Mouse (Mus musculus) forebrain, embryonic 14.5 days (tissue): ENCODE results near the gene Igf2bp2. TPM values are rescaled to one million over a fixed set of nuclear protein-coding genes. Genes with fewer than 3 reads are reported as not detected.

ENCODE experiments used
- ATAC-seq: fragments of 200-750 bp; cut with Nextera tagmentation; 2 replicates; pipeline ENCODE4 v1.8.0; 2017; ENCODE audit warnings: mild to moderate bottlenecking, moderate library complexity
- DNase-seq: peaks from one replicate; pipeline ENCODE4 v3.0.0-alpha.2; 2015; ENCODE audit warnings: low spot score
- H3K27ac ChIP-seq: fragments of 300-500 bp; sonication (generic); 2 replicates; pipeline ENCODE4 v1.5.1; 2014; ENCODE audit warnings: low read depth, mild to moderate bottlenecking, control low read depth, low read length, moderate library complexity
- H3K27me3 ChIP-seq: fragments of 300-500 bp; sonication (generic); replicated peaks from 2 replicates; pipeline ENCODE4 v1.6.1; 2014; ENCODE audit warnings: low read length, control low read depth, mixed read lengths; ENCODE audit not compliant: control insufficient read depth, insufficient read depth
- H3K36me3 ChIP-seq: fragments of 300-500 bp; sonication (generic); 2 replicates; pipeline ENCODE4 v1.6.1; 2014; ENCODE audit warnings: low read length, control low read depth; ENCODE audit not compliant: control insufficient read depth, insufficient read depth
- H3K4me1 ChIP-seq: fragments of 300-500 bp; sonication (generic); 2 replicates; pipeline ENCODE4 v1.6.1; 2014; ENCODE audit warnings: antibody characterized with exemption, low read length, control low read depth; ENCODE audit not compliant: control insufficient read depth, insufficient read depth
- H3K4me2 ChIP-seq: fragments of 300-500 bp; sonication (generic); 2 replicates; pipeline ENCODE4 v1.6.1; 2014; ENCODE audit warnings: mild to moderate bottlenecking, control low read depth, low read length
- H3K4me3 ChIP-seq: fragments of 300-500 bp; sonication (generic); 2 replicates; pipeline ENCODE4 v1.5.1; 2014; ENCODE audit warnings: low read depth, low read length, control low read depth
- H3K9ac ChIP-seq: fragments of 300-500 bp; sonication (generic); 2 replicates; pipeline ENCODE4 v1.6.1; 2014; ENCODE audit warnings: mild to moderate bottlenecking, low read length, control low read depth, moderate library complexity
- H3K9me3 ChIP-seq: fragments of 300-500 bp; sonication (generic); replicated peaks from 2 replicates; pipeline ENCODE4 v1.6.1; 2016; ENCODE audit warnings: low read length, control low read depth, mixed read lengths; ENCODE audit not compliant: control insufficient read depth
- WGBS: fragments of 180-500 bp; shearing (Covaris S2); extraction: QIAGEN DNeasy Blood & Tissue Kit; methylation state at CpG from one replicate; pipeline ENCODE4 v1.1.7; 2014; 5-methylcytosine and 5-hydroxymethylcytosine counted together
- polyA plus RNA-seq: library from polyadenylated mRNA; unstranded; fragments of >200 nt; fragmentation: Nextera tagmentation; extraction: Ambion mirVana; gene quantifications from 2 replicates; pipeline ENCODE4 v1.2.1, GENCODE M21; 2014

The Igf2bp2 gene
- polyA plus RNA-seq, 1 experiment from 2014 or later, result 25.1 TPM

DNA sequence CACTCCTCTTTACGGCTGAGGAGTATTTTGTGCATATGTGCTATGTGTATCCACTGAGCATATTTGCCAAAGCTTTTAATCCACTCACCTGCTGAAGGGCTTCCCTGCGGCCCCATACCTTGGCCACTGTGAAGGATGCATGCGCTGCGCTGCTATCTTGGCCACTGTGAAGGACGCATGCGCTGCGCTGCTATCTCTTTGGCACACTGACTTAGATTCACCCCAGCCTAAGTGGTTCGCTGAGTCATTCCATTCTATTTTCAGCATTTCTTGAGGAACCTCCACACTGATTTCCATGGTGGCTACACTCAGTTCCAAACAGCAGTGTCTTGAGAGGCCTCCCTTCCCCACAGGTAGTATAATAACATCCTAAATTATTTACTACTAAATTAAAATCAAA, 42.0 kb downstream of the Igf2bp2 start:
- no peak for DNase-seq
- H3K27ac ChIP-seq, result no peak overlapping the region
- no peak for ATAC-seq
- H3K27me3 ChIP-seq, result no peaks in the 10 kb centered on the region
- H3K36me3 ChIP-seq, result no peaks in the 10 kb centered on the region
- WGBS, result 95% methylated on average over 8 of the region's 8 CpGs
- H3K4me1 ChIP-seq, result no peaks in the 10 kb centered on the region
- no peak overlapping the region for H3K4me3 ChIP-seq
- no peaks in the 10 kb centered on the region for H3K9me3 ChIP-seq
- no peak overlapping the region for H3K4me2 ChIP-seq
- H3K9ac ChIP-seq, result no peak overlapping the region

DNA sequence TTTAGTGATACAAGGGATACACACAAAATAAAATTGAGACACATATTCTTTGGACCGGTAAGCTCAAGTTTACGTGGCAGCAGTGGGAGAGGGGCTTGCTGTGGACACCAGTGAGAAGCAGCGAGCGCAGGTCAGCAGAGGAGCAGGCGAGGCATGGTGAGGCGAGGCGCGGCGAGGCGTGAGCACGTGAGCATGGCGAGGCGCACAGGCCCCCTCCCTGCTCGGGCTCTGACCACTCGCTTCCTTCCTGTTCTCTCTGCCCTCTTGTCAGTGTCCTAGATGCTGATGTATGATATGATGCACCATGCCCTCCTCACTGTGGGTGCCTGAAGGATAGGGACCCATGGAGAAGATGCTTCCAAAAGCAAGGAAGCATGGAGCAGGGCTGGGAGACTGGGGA, 43.6 kb downstream of the Igf2bp2 start:
- Histone ChIP-seq H3K4me1 (no peaks in the 10 kb centered on the region), H3K4me3 (no peak overlapping the region), H3K27me3 (no peaks in the 10 kb centered on the region), H3K36me3 (no peaks in the 10 kb centered on the region), H3K27ac (no peak overlapping the region), H3K4me2 (no peak overlapping the region), H3K9ac (no peak overlapping the region), H3K9me3 (no peaks in the 10 kb centered on the region)
- DNase-seq (no peak), ATAC-seq (no peak)
- WGBS, result 97% methylated on average over 15 of the region's 15 CpGs

DNA sequence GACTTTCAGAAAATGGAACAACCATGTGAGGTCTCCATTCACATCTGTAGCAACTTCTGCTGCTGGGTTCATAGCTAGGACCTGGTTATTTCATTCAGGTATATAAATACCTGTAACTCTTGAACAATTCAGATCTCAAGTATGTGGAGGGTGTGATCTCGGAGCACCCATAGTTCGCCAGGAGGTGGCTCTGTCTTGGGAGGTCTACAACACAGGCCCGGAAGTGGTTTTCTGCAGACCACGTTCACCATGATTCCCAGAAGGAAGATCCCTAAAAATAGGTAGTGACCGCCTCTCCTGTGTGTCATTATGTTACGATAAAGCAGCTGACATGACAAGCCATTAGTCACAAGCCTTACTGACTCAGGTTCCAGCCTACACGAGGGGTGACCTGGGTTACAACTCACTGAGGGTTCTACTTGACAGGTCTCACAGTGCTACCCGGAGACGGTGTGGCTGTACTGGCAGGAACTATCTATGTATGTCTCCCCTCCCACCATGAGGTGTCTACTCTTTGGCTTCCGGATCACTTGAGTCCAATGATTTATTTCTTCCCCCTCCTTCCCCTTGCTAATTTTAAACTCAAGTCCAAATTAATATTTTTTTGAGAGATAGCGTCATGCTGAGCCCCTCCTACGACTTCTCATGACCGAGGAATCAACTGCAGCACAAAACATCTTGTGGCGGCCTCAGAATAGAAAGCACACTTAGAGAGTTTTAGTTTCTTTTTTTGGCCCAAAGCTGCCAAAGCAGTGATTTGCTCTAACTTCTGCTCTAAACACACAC, 44.2 kb downstream of the Igf2bp2 start:
- Histone ChIP-seq H3K4me1 (no peaks in the 10 kb centered on the region), H3K9ac (no peak overlapping the region), H3K4me3 (no peak overlapping the region), H3K9me3 (no peaks in the 10 kb centered on the region), H3K27ac (no peak overlapping the region), H3K27me3 (no peaks in the 10 kb centered on the region), H3K36me3 (no peaks in the 10 kb centered on the region), H3K4me2 (no peak overlapping the region)
- DNase-seq (no peak), ATAC-seq (no peak)
- 93% methylated on average over 14 of the region's 14 CpGs for WGBS

DNA sequence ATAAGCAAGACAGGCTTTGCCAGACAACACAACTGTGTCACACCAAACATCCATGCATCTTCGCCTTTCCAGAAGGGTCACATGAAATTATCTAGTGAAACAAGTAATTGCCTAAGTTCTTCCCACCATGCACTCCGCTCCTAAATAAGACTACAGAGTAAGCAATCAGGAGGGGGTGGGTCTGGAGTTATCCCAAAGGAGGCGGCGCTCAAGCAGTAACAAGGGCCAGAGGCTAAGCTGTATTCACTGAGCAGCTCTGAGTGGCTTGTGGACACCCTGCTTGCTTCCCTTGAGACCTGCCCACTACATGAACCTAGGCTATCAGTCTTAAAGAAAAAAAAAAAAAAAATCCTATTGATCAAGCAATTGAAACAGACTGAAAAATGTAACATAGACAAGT, 44.9 kb downstream of the Igf2bp2 start:
- Histone ChIP-seq H3K4me2 (no peak overlapping the region), H3K27ac (no peak overlapping the region), H3K9ac (no peak overlapping the region), H3K4me3 (no peak overlapping the region), H3K4me1 (no peaks in the 10 kb centered on the region), H3K36me3 (no peaks in the 10 kb centered on the region), H3K27me3 (no peaks in the 10 kb centered on the region), H3K9me3 (no peaks in the 10 kb centered on the region)
- no peak for DNase-seq
- ATAC-seq, result no peak
- 87% methylated on average over 4 of the region's 4 CpGs for WGBS

DNA sequence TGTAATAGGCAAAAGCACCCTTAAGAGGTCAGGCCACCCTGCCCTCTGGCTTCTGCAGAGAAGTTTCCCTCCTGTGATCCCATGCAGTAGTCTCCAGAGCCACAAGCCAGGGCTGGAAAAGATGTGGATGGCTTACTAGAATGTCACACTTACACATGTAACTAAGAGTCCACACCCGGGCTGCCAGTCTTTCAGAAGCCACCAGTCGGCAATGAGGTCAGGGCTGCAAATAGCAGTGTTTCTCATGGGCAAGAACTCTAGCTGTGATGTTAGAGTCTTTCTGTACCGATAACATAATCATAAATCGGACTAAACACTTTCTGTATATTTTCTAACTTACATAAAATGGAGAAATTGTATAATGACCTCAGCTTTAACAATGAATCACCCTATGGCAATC, 46.4 kb downstream of the Igf2bp2 start:
- H3K27ac ChIP-seq, result no peak overlapping the region
- no peak overlapping the region for H3K4me2 ChIP-seq
- H3K9ac ChIP-seq, result no peak overlapping the region
- DNase-seq (no peak), ATAC-seq (no peak)
- no peaks in the 10 kb centered on the region for H3K27me3 ChIP-seq
- no peaks in the 10 kb centered on the region for H3K4me1 ChIP-seq
- H3K4me3 ChIP-seq, result no peak overlapping the region
- no peaks in the 10 kb centered on the region for H3K36me3 ChIP-seq
- H3K9me3 ChIP-seq, result no peaks in the 10 kb centered on the region
- WGBS, result over 99% methylated on average over 4 of the region's 4 CpGs

DNA sequence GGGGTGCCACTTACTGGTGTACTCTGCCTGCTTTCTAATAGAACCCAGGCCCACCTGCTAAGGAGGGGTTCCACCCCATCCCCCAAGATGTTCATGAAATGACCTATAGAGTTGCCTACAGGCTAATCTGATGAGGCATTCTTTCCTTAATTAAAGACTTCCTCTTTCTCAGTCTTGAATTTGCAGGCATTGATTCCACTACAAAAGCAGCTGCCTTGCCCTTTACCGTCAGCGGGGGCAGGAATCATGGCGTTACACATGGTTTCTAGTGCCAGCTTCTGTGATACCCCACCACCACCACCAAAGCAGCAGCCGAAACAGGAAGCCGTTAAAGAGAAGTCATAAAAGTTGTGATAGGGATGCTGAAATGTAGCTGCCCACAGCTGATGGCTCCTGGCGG, 47.0 kb downstream of the Igf2bp2 start:
- ATAC-seq (no peak), DNase-seq (no peak)
- Histone ChIP-seq H3K9ac (no peak overlapping the region), H3K4me3 (no peak overlapping the region), H3K36me3 (no peaks in the 10 kb centered on the region), H3K27ac (no peak overlapping the region), H3K4me2 (no peak overlapping the region), H3K4me1 (no peaks in the 10 kb centered on the region), H3K27me3 (no peaks in the 10 kb centered on the region), H3K9me3 (no peaks in the 10 kb centered on the region)
- 81% methylated on average over 6 of the region's 6 CpGs for WGBS

DNA sequence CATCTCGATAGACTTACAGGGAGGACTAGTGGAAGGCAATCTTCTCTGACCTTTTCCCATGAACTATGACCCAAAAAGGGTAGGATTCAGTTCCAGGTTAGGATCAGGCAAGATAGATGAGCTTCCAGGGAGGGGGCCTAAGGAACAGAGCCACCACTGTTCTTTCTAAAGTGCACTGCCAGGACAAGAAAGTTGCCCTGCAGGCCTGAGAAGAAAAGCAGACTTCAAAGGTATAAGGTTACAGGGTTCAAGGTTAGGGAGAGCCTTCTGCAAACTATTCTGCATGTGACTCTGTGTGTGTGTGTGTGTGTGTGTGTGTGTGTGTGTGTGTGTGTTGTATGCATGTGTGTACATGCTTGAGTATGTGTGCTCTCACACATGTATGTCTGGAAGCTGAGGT, 53.1 kb downstream of the Igf2bp2 start:
- DNase-seq, result no peak
- Histone ChIP-seq H3K9me3 (no peaks in the 10 kb centered on the region), H3K27ac (no peak overlapping the region), H3K9ac (no peak overlapping the region), H3K27me3 (no peaks in the 10 kb centered on the region), H3K4me2 (no peak overlapping the region), H3K36me3 (no peaks in the 10 kb centered on the region), H3K4me3 (no peak overlapping the region), H3K4me1 (no peaks in the 10 kb centered on the region)
- ATAC-seq, result no peak
- 91% methylated on average over 1 of the region's 1 CpGs for WGBS

DNA sequence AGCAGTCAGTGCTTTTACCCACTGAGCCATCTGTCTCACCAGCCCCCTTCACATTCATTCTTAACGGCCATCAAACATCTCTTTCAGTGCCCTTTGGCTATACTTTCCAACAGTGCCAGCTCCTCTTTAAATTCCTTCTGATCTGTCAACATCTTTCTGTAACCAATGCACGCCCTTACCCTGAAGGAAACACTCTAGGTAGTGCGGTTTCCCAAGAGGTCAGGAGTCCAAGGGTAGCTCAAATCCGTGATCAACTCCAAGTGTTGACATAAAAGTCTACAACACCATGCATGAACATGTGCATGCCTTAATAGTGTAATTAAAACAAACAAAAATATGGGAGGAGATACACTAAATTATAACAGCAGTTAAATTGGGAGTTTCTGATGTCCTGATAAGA, 53.9 kb downstream of the Igf2bp2 start:
- DNase-seq (no peak), ATAC-seq (no peak)
- Histone ChIP-seq H3K4me3 (no peak overlapping the region), H3K9me3 (no peaks in the 10 kb centered on the region), H3K36me3 (no peaks in the 10 kb centered on the region), H3K9ac (no peak overlapping the region), H3K27ac (no peak overlapping the region), H3K4me2 (no peak overlapping the region), H3K27me3 (no peaks in the 10 kb centered on the region), H3K4me1 (no peaks in the 10 kb centered on the region)
- WGBS, result 88% methylated on average over 4 of the region's 4 CpGs

DNA sequence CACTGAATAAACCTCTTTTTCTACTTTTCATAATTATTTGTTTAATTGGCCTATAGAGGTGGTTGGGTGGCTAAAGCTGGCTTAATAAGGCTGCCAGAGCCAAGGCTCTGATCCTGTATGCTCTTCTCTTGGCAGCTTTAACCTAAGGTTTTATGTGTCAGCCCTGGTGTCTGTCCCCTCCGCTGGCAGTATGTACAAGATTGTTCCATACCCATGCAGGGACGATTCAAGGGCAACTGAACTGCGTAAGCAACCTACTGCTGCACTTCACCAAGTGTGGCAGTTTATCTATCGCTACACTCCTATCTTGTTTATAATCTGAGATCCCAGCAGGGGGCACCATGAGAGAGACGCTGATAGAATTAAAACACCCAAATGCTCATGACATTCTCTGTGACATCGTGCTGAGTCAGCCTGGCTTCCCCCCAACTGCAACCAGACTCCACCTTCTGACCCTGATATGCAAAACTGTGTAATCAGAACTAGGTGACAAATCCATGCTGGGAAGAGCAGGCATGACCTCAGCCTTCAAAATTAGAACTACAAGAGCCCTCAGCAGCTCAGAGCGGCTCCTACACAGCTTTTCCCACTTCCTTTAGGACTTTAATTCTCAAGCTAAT, 55.1 kb downstream of the Igf2bp2 start:
- peak; percentile 44 for DNase-seq
- H3K4me2 ChIP-seq, result no peak overlapping the region

More for the DNA sequence above, 55.1 kb downstream of the Igf2bp2 start:
- H3K9ac ChIP-seq, result no peak overlapping the region
- H3K27ac ChIP-seq, result no peak overlapping the region
- no peaks in the 10 kb centered on the region for H3K36me3 ChIP-seq
- H3K4me1 ChIP-seq, result no peaks in the 10 kb centered on the region
- no peak for ATAC-seq
- 74% methylated on average over 7 of the region's 7 CpGs for WGBS
- no peaks in the 10 kb centered on the region for H3K9me3 ChIP-seq
- H3K4me3 ChIP-seq, result no peak overlapping the region
- no peaks in the 10 kb centered on the region for H3K27me3 ChIP-seq
